Comparison of ENCODE assay signal across 9 mouse cellular contexts in genomic region chr7:34198346-34198745, GRCm38 (mm10). TPM values are rescaled to one million over a fixed set of nuclear protein-coding genes. Genes with fewer than 3 reads are reported as not detected.
DNase-seq lines count a peak whose midpoint lies in the region; ATAC-seq lines count a peak whose summit lies in the region.
"Had no signal": no experiment of that assay in that cellular context is flagged by ENCODE, and none has a peak within 500 bp of the region (broad histone marks: within the 10 kb centered on the region; RNA-seq: fewer than 3 reads in every experiment).

No protein-coding gene starts in this region.

- peaks cover 7% of the 10 kb centered on the region for H3K4me1 ChIP-seq in midbrain, embryonic 14.5 days (ENCODE audit: control insufficient read depth, insufficient read depth, low read length)
- H3K4me1 ChIP-seq in midbrain, embryonic 13.5 days (replicated peaks), result peaks cover 10% of the 10 kb centered on the region

- H3K36me3 ChIP-seq in midbrain, embryonic 14.5 days (ENCODE audit: control insufficient read depth, insufficient read depth, low read length), result peaks cover 30% of the 10 kb centered on the region
- H3K36me3 ChIP-seq in midbrain, embryonic 13.5 days, result peaks cover 39% of the 10 kb centered on the region

- peak; percentile 35 to 47 for DNase-seq in cerebellum, postnatal 10 days
- no peak for DNase-seq in cerebellum, adult 11-12 months
- DNase-seq in midbrain, embryonic 14.5 days, result peak; percentile 28
- DNase-seq in embryo, embryonic 11.5 days (ENCODE audit: low read depth, low spot score), result peak; percentile 9
- DNase-seq in lung, postnatal 36 days, result peak; percentile 72
- DNase-seq in right cerebral cortex, postnatal 25 days, result no peak
- no peak for DNase-seq in layer of hippocampus, adult 9-11 months

- no peak for ATAC-seq in midbrain, embryonic 14.5 days (ENCODE audit: low FRiP score, low TSS enrichment)
- no peak for ATAC-seq in midbrain, embryonic 13.5 days

- H3K9ac ChIP-seq in midbrain, embryonic 14.5 days (replicated peaks; ENCODE audit: low read length), result no peak overlapping the region
- H3K9ac ChIP-seq in midbrain, embryonic 13.5 days (replicated peaks), result no peak overlapping the region

- H3K9me3 ChIP-seq in midbrain, embryonic 14.5 days (ENCODE audit: control insufficient read depth, low read length), result no peaks in the 10 kb centered on the region
- no peaks in the 10 kb centered on the region for H3K9me3 ChIP-seq in midbrain, embryonic 13.5 days

- H3K27me3 ChIP-seq in midbrain, embryonic 14.5 days (ENCODE audit: control insufficient read depth, insufficient read depth, low read length), result no peaks in the 10 kb centered on the region
- no peaks in the 10 kb centered on the region for H3K27me3 ChIP-seq in midbrain, embryonic 13.5 days

- no peak overlapping the region for H3K27ac ChIP-seq in midbrain, embryonic 14.5 days (replicated peaks; ENCODE audit: low read depth, low read length)
- H3K27ac ChIP-seq in midbrain, embryonic 13.5 days, result no peak overlapping the region

- no peak overlapping the region for H3K4me3 ChIP-seq in midbrain, embryonic 14.5 days (replicated peaks; ENCODE audit: low read depth, low read length)
- no peak overlapping the region for H3K4me3 ChIP-seq in midbrain, embryonic 13.5 days (replicated peaks)

- no peak overlapping the region for H3K4me2 ChIP-seq in midbrain, embryonic 14.5 days (ENCODE audit: low read length)
- H3K4me2 ChIP-seq in midbrain, embryonic 13.5 days (replicated peaks), result no peak overlapping the region

- 55% methylated on average over 3 of the region's 3 CpGs for WGBS in midbrain, embryonic 14.5 days
- 54% methylated on average over 3 of the region's 3 CpGs for WGBS in midbrain, embryonic 13.5 days

RNA-seq across cellular contexts. Expression of gene Pdcd2l, which starts 1.9 kb away (rescaled TPM):
- polyA plus RNA-seq in midbrain, embryonic 14.5 days (2014; fragmentation: Nextera tagmentation; extraction: Ambion mirVana), result 67.7 and 77.4 TPM in 2 replicates
- 87.3 and 87.9 TPM in 2 replicates for polyA plus RNA-seq in midbrain, embryonic 13.5 days (2015; fragmentation: Nextera tagmentation; extraction: Ambion mirVana)

RNA-seq across cellular contexts. Expression of gene Uba2, which starts 28.9 kb away (rescaled TPM):
- 159 and 203 TPM in 2 replicates for polyA plus RNA-seq in midbrain, embryonic 14.5 days (2014; fragmentation: Nextera tagmentation; extraction: Ambion mirVana)
- 215 and 224 TPM in 2 replicates for polyA plus RNA-seq in midbrain, embryonic 13.5 days (2015; fragmentation: Nextera tagmentation; extraction: Ambion mirVana)

RNA-seq across cellular contexts. Expression of gene Gpi1, which starts 31.8 kb away (rescaled TPM):
- 192 and 216 TPM in 2 replicates for polyA plus RNA-seq in midbrain, embryonic 14.5 days (2014; fragmentation: Nextera tagmentation; extraction: Ambion mirVana)
- polyA plus RNA-seq in midbrain, embryonic 13.5 days (2015; fragmentation: Nextera tagmentation; extraction: Ambion mirVana), result 191 and 203 TPM in 2 replicates

RNA-seq across cellular contexts. Expression of gene Gm6096, which starts 52.5 kb away (rescaled TPM):
- polyA plus RNA-seq in midbrain, embryonic 14.5 days (2014; fragmentation: Nextera tagmentation; extraction: Ambion mirVana), result 0.84 TPM in 1 of 2 replicates, not detected in the other
- polyA plus RNA-seq in midbrain, embryonic 13.5 days (2015; fragmentation: Nextera tagmentation; extraction: Ambion mirVana), result 0.44 TPM in 1 of 2 replicates, not detected in the other
- polyA plus RNA-seq: neural tube, embryonic 14.5 days had no signal

Comparison
In these comparisons a context has a peak if more than half of its experiments do, and no peak if none do; other contexts are left out.
1. DNase-seq: peak in cerebellum, postnatal 10 days (2 of 2), midbrain, embryonic 14.5 days (single experiment), embryo, embryonic 11.5 days (single experiment) and lung, postnatal 36 days (single experiment); none in cerebellum, adult 11-12 months (single experiment), right cerebral cortex, postnatal 25 days (single experiment) and layer of hippocampus, adult 9-11 months (single experiment).